Mouse (Mus musculus) mesoderm, embryonic 11.5 days (tissue): ENCODE data around the gene Efna5.
A peak's percentile ranks its signal among the peaks of the same experiment; 100 is the strongest.

Experiments used
- DNase-seq: peaks from one replicate; pipeline ENCODE4 v3.0.0-alpha.2; 2012; ENCODE audit warnings: low read depth, low spot score

Gene Efna5

DNA sequence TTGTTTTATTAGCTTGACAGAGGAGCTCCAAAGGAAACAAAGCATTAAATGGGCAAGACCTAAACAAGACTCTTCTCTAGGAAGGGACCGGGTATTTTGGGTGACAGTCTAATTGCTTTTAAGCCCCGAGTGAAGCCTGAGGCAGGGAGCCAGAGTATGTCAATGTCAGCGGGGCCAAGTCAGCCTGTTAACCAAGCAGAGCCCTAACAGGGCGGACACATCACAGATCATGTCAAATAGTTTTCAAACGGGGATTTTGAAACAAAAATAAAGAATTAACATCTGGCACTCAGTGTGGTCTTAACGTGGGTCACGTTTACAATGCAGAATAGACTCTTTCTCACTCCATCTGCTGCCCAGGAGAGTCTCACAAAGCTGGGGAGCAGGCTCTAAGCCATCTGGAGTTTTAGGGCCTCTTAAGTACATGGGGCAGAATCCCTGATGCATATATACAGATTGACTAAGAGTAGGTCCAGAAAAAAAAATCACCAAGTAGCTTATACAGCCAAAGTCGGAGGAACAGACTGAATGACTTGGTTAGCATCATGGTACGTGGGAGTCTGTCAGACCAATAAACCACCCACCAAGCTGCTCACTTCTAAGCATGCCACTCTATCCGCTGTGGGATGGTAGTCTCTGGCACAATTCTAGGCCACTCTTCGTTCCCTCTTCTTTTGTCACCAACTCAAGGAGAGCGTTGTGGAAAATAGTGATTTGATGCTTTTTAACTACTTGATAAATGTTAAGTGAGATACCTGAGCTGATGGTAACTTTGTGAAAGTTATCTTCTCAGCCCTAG, 223.1 kb downstream of the Efna5 start:
- DNase-seq, result no peak

- no peak for DNase-seq
Measured at GRCm38 (mm10) chr17:62657051-62657450, 224.1 kb downstream of the Efna5 start.

- no peak for DNase-seq
Measured at GRCm38 (mm10) chr17:62656591-62656990, 224.5 kb downstream of the Efna5 start.

- no peak for DNase-seq
Measured at GRCm38 (mm10) chr17:62655819-62656355, 225.2 kb downstream of the Efna5 start.

DNA sequence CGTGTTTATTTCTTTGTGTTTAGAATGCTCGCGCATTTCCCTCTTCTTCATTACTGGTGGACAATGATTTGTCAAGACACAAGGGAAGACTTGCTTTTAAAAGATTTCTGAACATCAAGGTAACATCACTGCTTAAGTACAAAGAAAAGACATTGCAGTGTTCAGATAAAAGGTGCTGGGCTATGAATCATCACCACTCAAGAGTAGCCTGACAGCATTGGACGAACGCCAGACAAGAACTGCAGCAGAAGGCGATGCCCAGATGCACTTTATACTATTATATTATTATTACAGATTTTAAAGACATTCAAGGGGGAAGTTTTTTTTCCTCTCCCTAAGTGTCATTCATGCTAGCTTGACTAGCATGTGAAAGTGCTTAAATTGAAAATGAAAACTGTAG, 228.7 kb downstream of the Efna5 start:
- no peak for DNase-seq

DNA sequence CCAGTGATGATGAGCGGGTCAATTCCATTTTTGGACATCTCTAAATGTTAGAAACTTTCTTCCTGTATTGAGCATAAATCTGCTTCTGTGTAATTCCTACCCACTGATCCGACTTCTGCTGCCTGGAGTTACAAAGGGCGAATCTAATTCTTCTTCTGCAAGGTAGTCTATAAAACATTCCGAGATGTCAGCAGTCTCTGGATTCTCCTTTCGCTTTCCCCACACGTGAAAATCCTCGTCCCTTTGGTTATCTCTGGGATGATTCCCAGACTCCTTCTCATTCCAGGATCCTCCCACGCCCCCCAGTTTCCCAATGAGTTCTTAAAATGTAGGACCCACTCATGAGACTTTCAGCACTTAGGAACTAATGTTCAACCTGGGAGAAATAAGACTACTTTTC, 229.4 kb downstream of the Efna5 start:
- no peak for DNase-seq

GRCm38 (mm10) chr17:62649293-62649950, 231.7 kb downstream of the Efna5 start:
- DNase-seq, result no peak

DNA sequence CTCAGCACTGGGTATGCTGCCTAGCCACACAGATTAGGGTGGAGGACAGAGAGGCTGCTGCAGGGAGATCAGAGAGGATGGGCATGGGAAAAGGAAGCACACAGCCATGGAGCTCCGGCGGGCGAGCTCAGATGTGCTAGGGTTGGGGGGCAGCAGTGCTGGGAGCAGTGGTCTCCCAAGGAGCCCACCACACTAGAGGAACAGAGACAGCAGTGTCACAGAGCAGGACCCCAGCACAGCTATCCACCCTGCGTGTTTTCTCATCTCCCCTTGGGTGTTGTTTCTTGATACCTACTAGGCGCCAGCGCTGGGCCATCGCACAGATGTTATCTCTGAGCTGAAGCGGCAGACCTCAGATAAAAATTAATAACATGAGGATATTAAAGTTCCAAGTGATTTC, 234.3 kb downstream of the Efna5 start:
- no peak for DNase-seq

DNA sequence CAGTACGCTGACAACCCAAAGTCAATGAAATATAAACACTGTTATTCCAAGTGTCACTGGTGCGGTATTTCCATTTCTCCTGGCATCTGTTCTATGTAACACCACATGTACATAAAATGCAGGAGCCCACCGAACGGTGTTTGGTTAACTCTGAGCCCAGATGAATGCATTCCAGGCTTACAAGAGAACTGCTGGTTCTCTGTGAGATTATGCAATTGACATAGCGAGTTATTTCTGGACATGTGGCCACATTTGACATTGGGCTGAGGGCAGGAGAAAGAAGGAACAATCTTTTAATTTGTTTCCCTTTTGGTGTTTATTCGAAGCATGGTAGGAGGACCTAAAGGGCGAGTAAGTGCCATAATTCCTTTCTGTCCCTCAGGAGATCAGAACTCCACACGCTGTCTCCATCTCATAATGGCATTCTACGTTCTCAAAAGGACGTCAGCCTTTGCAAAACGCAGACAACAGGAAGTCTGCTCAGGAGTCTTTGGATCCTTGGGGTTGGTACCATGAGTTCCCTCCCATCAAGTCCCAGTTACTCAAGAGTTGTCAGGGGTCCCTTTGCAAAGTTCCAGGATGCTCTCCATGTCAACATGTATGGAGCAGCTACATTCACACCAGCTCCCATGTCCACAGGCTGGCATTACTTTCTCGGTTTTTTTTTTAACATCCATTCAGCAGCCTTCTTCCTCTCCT, 238.5 kb downstream of the Efna5 start:
- no peak for DNase-seq

DNA sequence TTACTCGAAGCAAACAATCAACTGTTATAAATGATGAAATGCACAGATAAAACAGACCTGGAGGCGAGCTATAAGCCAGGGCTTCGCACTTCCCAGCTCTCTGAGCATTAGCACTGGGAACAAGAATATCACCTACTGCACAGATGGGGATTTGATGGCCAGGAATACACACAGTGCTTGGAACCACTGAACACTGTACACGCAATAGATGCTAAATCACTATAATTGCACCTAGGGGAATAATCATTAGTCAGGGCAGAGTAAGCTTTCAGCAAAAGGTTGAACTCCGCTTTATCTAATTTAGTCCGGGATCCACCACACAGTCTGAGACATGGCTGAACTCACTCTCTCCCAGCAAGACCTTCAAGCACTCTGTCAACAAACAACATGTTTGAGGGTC, 240.5 kb downstream of the Efna5 start:
- no peak for DNase-seq

GRCm38 (mm10) chr17:62636896-62637295, 244.2 kb downstream of the Efna5 start:
- DNase-seq, result no peak

DNA sequence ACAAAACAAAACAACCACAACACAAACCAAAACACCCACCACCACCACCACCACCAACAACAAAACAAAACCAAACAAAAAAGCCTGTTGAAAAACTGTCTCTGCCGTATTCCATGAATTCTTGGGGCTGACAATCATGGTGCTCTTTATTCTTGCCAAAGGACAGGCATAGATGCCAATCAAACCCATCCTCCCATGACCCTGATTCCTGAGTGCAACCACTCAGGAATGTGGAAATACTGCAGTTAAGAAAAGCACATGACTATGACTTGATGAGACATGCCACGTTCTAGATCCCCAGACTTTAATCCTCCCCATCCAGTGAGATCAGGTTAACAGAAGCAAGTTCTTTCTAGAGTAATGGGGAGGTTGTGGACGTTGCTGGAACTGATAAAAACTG, 246.2 kb downstream of the Efna5 start:
- no peak for DNase-seq

DNA sequence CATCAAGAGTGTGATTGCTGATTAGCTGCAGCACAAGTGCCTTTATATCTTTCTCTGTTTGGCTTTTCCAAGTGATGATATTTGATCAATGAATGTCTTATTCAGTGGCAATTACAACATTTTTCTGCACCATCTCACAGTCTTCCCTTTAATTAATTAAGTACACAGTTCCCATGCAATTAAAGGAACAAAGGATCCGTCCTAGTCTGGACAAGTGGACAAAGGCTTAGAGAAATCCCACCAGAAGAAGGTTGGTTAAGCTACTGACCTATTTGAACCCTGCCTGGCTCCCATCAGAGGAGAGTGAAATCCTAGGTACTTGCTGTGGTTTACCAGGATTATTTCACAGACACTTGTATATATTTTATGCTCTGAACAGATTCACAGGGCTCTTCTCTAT, 252.6 kb downstream of the Efna5 start:
- DNase-seq, result no peak

GRCm38 (mm10) chr17:62627508-62627907, 253.6 kb downstream of the Efna5 start:
- DNase-seq, result no peak

- peak; percentile 53 for DNase-seq
Measured at GRCm38 (mm10) chr17:62625646-62626020, 255.5 kb downstream of the Efna5 start.

DNA sequence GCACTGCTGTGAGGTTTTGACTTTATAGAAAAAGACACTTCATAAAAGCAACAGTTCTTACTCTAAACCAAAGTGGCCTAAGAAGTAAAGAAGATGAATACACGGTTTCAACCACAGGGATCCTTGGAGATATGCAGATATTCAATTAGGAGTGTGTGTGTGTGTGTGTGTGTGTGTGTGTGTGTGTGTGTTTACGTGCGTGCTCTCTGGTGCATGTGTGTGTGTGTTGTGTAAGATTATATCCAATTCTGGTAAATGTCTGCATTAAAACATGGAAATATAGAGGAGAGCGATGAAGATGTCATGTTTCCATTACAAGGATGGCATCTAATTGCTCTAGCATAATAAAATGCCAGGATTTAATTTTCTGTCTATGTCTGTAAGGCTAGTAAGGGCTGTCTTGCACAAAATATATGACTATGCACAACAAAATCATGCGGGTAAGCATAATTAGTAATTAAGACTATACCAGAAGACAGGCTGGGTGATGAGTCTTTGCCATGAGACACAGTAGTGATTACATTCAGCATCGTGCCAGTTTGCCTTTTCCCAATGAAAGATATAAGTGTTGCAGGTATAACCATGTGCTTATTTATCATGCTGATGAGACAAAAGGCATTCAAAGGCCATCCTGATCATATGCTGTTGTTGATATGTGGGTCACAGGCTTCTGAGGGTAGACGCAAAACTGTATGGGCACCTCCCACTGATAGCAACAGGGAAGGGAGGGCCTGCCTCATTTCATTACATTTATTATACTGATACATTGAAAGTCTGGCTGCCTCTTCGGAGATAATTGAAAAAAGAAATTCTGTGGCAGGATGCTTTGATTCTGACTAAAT, 256.1 kb downstream of the Efna5 start:
- DNase-seq, result no peak

DNA sequence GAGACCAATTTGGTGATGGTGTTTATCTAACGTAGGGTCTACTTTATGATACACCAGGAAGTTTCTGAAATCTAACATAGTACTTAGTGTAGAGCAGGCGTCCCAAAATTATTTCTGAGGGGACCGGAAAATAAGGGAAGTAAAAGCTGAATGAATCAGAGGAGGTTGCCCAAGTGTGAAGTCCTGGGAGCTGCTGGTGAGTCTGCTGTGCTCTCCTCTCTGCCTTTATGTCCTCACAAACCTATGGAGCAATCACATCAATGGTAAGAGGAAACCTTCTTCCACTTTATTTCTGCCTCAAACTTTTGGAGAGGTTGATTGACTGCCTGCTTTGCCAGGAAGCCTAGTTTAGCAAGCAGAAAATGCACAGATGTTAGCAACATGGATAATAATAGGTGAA, 257.9 kb downstream of the Efna5 start:
- DNase-seq, result no peak

DNA sequence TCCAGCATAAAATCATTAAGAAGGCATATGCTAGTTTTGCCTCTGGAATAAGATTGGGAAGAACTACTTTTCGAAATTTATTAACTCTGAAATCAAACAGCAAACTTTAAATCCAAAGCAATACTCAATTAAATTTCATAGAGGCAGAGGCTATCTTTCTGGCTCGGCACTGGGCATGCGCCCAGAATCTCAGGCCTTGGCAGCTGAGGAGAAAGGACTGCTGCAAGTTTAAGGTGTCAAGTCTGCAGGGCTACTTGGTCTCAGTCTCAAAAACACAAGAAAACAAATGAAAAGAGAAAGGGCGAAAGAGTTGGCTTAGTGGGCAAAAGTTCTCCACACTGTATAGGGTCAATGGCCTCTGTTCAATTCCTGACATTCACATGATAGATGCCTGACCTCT, 258.6 kb downstream of the Efna5 start:
- no peak for DNase-seq

- peak; percentile 44 for DNase-seq
Measured at GRCm38 (mm10) chr17:62615159-62615558, 266.0 kb downstream of the Efna5 start.

DNA sequence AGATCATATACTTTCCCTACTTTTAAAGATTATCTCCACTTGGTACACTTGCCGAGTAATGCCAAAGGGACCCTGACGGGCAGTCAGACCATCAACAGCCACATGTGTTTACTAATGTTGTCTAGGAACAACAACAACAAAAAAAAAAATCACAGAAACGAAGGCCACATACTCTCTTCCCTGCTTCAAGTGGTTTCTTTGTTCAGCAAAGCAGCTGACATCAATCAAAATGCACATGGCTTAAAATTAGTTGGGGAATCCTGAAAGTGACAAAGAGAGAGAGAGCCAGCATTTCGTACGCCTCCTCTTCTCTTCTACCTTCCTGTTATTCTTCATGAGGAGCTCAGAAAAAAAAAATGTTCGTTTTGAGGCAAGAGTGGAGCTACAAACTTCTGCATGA, 266.4 kb downstream of the Efna5 start:
- DNase-seq, result no peak

GRCm38 (mm10) chr17:62614237-62614636, 266.9 kb downstream of the Efna5 start:
- peak; percentile 23 for DNase-seq

DNA sequence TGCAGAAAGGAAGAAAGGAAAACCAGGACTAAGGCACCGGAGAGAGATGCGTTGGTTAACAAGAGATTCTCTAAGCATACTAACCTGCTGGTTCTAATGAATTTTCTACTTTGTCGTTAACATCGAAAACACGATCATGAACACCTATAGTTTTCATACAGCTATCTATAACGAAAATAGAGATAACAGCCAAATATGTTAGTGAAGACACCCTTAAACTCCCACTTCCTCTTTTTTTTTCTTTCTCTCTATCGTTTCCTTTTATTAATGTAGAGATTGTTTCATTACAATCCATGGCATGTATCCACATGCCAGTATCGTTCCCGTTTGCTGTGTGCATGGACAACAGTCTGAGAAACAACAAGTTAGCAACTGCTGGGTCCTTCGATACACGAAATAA, 267.9 kb downstream of the Efna5 start:
- no peak for DNase-seq
